Mouse (Mus musculus) liver, adult 2 months (tissue): ENCODE measurements at regions not wholly inside any gene's neighbourhood (a gene's known extent, or its start where the extent isn't known, plus 50 kb on each side); places are given as distances from the start of the nearest gene placed in this dataset.

ENCODE experiments used
- CTCF ChIP-seq: fragments of 200-500 bp; IDR thresholded peaks from 2 replicates; pipeline ENCODE4 v1.5.1; 2011; ENCODE audit warnings: low read depth, low read length, control low read depth
- POLR2A ChIP-seq: fragments of 200-500 bp; IDR thresholded peaks from 2 replicates; pipeline ENCODE4 v1.6.1; 2011; ENCODE audit warnings: low read length, control low read depth; ENCODE audit not compliant: insufficient read depth; ENCODE audit errors: extremely low read depth

DNA sequence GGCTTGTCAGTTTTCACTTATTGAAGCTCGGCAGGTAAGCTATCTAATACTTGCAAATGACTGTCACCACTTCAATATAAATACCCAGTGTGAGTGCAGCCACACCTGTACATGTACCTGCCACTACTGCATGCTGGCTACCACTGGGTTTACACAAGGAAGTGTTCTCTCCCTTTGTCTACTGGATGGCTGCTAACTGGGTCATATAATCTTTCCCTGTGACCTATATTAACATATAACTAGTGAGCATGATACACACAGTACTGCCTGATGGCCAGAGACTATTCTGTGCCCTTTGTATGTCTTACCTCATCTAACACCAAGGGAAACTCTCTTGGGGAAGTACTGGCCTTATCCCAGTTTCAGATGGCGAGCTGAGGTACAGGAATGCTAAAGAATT is 285.5 kb upstream of the Id2 start:
- no peak for TF ChIP-seq POLR2A
- no peak for TF ChIP-seq CTCF
